Mouse (Mus musculus): ENCODE measurements around the gene Tex19.1.

DNA sequence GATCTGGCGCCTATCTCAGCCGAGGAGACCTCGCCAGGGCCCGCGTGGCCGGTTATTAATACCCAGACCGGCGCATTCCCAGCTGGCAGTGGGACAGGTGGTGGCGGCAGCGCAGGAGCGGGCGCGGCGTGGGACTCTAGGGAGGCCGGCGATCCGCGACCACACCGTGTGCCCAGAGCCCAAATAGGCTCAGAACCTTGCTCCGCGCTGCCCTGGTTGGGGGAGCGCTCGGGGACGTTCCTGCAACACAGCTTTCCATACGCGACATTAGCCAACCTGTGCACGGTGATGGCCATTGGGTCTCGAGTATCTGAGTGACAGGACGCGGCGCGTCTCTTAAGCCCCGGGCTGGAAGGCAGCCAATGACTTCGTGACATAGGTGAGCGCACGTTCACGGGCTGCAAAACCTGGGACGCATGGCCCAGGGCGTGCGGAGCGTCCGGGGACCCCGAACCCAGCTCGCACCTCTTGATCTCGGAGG lies 10.5 kb downstream of the Tex19.1 start:
- TF ChIP-seq SIN3A (IDR thresholded peaks at IDR 0.05; ENCODE audit: low read length) (no peak), ZNF384 (IDR thresholded peaks at IDR 0.05; ENCODE audit: low read depth, low read length) (no peak), EP300 (IDR thresholded peaks at IDR 0.05; ENCODE audit: low read length) (no peak), ZKSCAN1 (IDR thresholded peaks at IDR 0.05; ENCODE audit: borderline replicate concordance, low read depth, low read length) (no peak), POLR2A (IDR thresholded peaks at IDR 0.05; ENCODE audit: low read depth, low read length) (no peak), CTCF (conservative IDR thresholded peaks at IDR 0.05 in 1 of 2, IDR thresholded peaks at IDR 0.05 in 1 of 2; ENCODE audit: low read depth in 2 of 2, low read length in 2 of 2) (no peak), NELFE (IDR thresholded peaks at IDR 0.05; ENCODE audit: low read depth, low read length) (no peak), HCFC1 (IDR thresholded peaks at IDR 0.05; ENCODE audit: low read depth, low read length) (no peak), PAX5 (IDR thresholded peaks at IDR 0.05; ENCODE audit: low read length) (no peak), CHD2 (IDR thresholded peaks at IDR 0.05; ENCODE audit: low read length) (no peak), NRF1 (IDR thresholded peaks at IDR 0.05; ENCODE audit: low read depth, low read length) (no peak), MEF2A (IDR thresholded peaks at IDR 0.05; ENCODE audit: borderline replicate concordance, low read depth, low read length) (no peak), CHD1 (IDR thresholded peaks at IDR 0.05; ENCODE audit: low read depth, low read length) (no peak)
